In the genomic region with DNA sequence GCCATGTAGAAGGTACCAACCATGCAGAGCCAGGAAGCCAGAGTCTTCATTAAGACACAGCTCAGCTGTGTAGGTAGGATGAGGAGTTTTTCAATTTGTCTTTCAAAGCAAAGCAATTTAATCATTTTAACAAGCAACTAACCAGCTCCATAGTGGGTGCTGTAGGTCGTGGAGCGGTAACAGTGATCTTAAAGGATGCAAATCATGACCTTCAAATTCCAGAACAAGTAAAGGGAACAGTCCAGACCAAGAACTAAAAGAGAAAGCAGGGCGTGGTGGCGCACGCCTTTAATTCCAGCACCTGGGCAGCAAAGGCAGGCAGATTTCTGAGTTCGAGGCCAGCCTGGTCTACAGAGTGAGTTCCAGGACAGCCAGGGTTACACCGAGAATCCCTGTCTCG, we compare ENCODE assay signal across 10 mouse cellular contexts.
"Had no signal": no experiment of that assay in that cellular context is flagged by ENCODE, and none has a peak within 500 bp of the region (broad histone marks: within the 10 kb centered on the region; RNA-seq: fewer than 3 reads in every experiment).

No protein-coding gene starts in this region.

- DNase-seq: gastrocnemius, postnatal 14 days; gastrocnemius, postnatal 36 days; heart, postnatal 14 days; heart, postnatal 36 days; kidney, adult 11 months; kidney, adult 9 months; kidney, postnatal 36 days; layer of hippocampus, adult 9-11 months; layer of hippocampus, postnatal 36 days; left cerebral cortex, postnatal 4 days had no signal
